Comparison of ENCODE assay signal across 13 mouse cellular contexts in genomic region chr16:78563093-78563971, GRCm38 (mm10). TPM values are rescaled to one million over a fixed set of nuclear protein-coding genes. Genes with fewer than 3 reads are reported as not detected.
A peak's percentile ranks its signal among the peaks of the same experiment; 100 is the strongest.
DNase-seq lines count a peak whose midpoint lies in the region; ATAC-seq and TF ChIP-seq lines count a peak whose summit lies in the region.
"Had no signal": no experiment of that assay in that cellular context is flagged by ENCODE, and none has a peak within 500 bp of the region (broad histone marks: within the 10 kb centered on the region; RNA-seq: fewer than 3 reads in every experiment).

No protein-coding gene starts in this region.

- H3K4me3 ChIP-seq in heart, embryonic 14.5 days (ENCODE audit: control insufficient read depth in 1 of 2, insufficient read depth in 1 of 2, low read depth in 1 of 2, low read length in 2 of 2), result no peak overlapping the region
- H3K4me3 ChIP-seq in liver, adult 2 months (ENCODE audit: insufficient read depth, low read depth, low read length), result no peak overlapping the region
- H3K4me3 ChIP-seq in stomach, postnatal 0 days (ENCODE audit: low read depth, low read length), result no peak overlapping the region
- H3K4me3 ChIP-seq: limb, embryonic 10.5 days had no signal

- intact Hi-C loops in heart, postnatal 25 days (cut with DNase I), result no loop called here

- TF ChIP-seq POLR2A in liver, adult 2 months (IDR thresholded peaks at IDR 0.05; ENCODE audit: extremely low read depth, insufficient read depth, low read length), result no peak

- peaks cover 13% of the 10 kb centered on the region; the same call in 1 of the 2 replicates for H3K79me2 ChIP-seq in liver, adult 2 months (ENCODE audit: control insufficient read depth, insufficient read depth, low read length)

- peak; percentile 64; the same call in 1 of the 2 replicates for ATAC-seq in heart, embryonic 14.5 days (ENCODE audit: insufficient number of reproducible peaks, insufficient read depth, low FRiP score, low read depth)
- no peak for ATAC-seq in stomach, postnatal 0 days (ENCODE audit: low FRiP score, low TSS enrichment)
- ATAC-seq: forebrain, embryonic 16.5 days; hindbrain, postnatal 0 days; Patski had no signal

- H3K4me2 ChIP-seq in heart, embryonic 14.5 days (ENCODE audit: low read length), result peak overlapping the region; percentile 24; the same call in 1 of the 2 replicates
- no peak overlapping the region for H3K4me2 ChIP-seq in stomach, postnatal 0 days (replicated peaks; ENCODE audit: low read depth)

- no peak overlapping the region for H3K9ac ChIP-seq in heart, embryonic 14.5 days (ENCODE audit: low read length)
- no peak overlapping the region for H3K9ac ChIP-seq in liver, adult 2 months (ENCODE audit: low read depth, low read length)
- no peak overlapping the region for H3K9ac ChIP-seq in stomach, postnatal 0 days (ENCODE audit: low read length)

- TF ChIP-seq CTCF in liver, adult 2 months (IDR thresholded peaks at IDR 0.05; ENCODE audit: low read depth, low read length), result no peak
- TF ChIP-seq CTCF in stomach, postnatal 0 days (IDR thresholded peaks at IDR 0.05; ENCODE audit: low read depth), result no peak

- no peaks in the 10 kb centered on the region for H3K36me3 ChIP-seq in heart, embryonic 14.5 days (ENCODE audit: control insufficient read depth, insufficient read depth, low read length)
- H3K36me3 ChIP-seq in liver, adult 2 months (ENCODE audit: control insufficient read depth, insufficient read depth, low read length), result peaks cover 20% of the 10 kb centered on the region
- H3K36me3 ChIP-seq in stomach, postnatal 0 days (ENCODE audit: control insufficient read depth, insufficient read depth, low read length), result no peaks in the 10 kb centered on the region; the same call in 1 of the 2 replicates

- no peaks in the 10 kb centered on the region for H3K27me3 ChIP-seq in heart, embryonic 14.5 days (ENCODE audit: control insufficient read depth, insufficient read depth, low read length)
- no peaks in the 10 kb centered on the region for H3K27me3 ChIP-seq in liver, adult 2 months (ENCODE audit: control insufficient read depth, insufficient read depth, low read length)
- no peaks in the 10 kb centered on the region for H3K27me3 ChIP-seq in stomach, postnatal 0 days (ENCODE audit: control insufficient read depth, insufficient read depth, low read length)
- H3K27me3 ChIP-seq: Patski had no signal

- H3K27ac ChIP-seq in heart, embryonic 14.5 days (replicated peaks in 1 of 2; ENCODE audit: control insufficient read depth in 1 of 2, insufficient read depth in 1 of 2, low read depth in 2 of 2, low read length in 2 of 2), result peak overlapping the region; percentile 38 to 65; a peak in 3 of 4 replicates
- peak overlapping the region; percentile 58 for H3K27ac ChIP-seq in liver, adult 2 months (replicated peaks; ENCODE audit: insufficient read depth, low read depth, low read length)
- 0 out of 2 replicates have a peak overlapping the region, but pooled peaks have one; percentile 8 for H3K27ac ChIP-seq in stomach, postnatal 0 days (replicated peaks)
- H3K27ac ChIP-seq: hindbrain, postnatal 0 days; limb, embryonic 10.5 days had no signal

- DNase-seq in heart, postnatal 25 days (ENCODE audit: low spot score), result no peak
- peak; percentile 53 for DNase-seq in MEL-GATA-1-ER (ENCODE audit: extremely low read depth, low read depth)
- peak; percentile 83 for DNase-seq in liver, adult 2 months (ENCODE audit: extremely low read depth, low read depth, low spot score)
- DNase-seq in stomach, postnatal 0 days (ENCODE audit: low spot score), result no peak
- DNase-seq in embryo, embryonic 9.5 days (ENCODE audit: extremely low spot score), result no peak
- no peak for DNase-seq in frontal cortex, adult 2 months (ENCODE audit: extremely low spot score in 1 of 2, low spot score in 1 of 2)
- DNase-seq in retina, postnatal 1 day, result no peak
- DNase-seq: cerebellum, postnatal 10 days had no signal

- peaks cover 0 to 6% of the 10 kb centered on the region in 2 experiments; a peak in 2 of 4 replicates for H3K4me1 ChIP-seq in heart, embryonic 14.5 days (ENCODE audit: control insufficient read depth in 2 of 2, insufficient read depth in 2 of 2, low read length in 2 of 2)
- no peaks in the 10 kb centered on the region; the same call in 1 of the 2 replicates for H3K4me1 ChIP-seq in liver, adult 2 months (ENCODE audit: control insufficient read depth, insufficient read depth, low read length)
- H3K4me1 ChIP-seq in stomach, postnatal 0 days (replicated peaks; ENCODE audit: control insufficient read depth, insufficient read depth), result no peaks in the 10 kb centered on the region; the same call in 1 of the 2 replicates

- no peaks in the 10 kb centered on the region for H3K9me3 ChIP-seq in heart, embryonic 14.5 days (ENCODE audit: control insufficient read depth, low read length)
- no peaks in the 10 kb centered on the region for H3K9me3 ChIP-seq in stomach, postnatal 0 days (ENCODE audit: control insufficient read depth, low read length)
- H3K9me3 ChIP-seq: limb, embryonic 10.5 days had no signal

- TF ChIP-seq EP300 in stomach, postnatal 0 days (optimal IDR thresholded peaks at IDR 0.05), result no peak

- 62% methylated on average over 15 of the region's 15 CpGs for WGBS in heart, embryonic 14.5 days
- WGBS in liver, adult 2 months, result 61% methylated on average over 15 of the region's 15 CpGs
- 74% methylated on average over 15 of the region's 15 CpGs for WGBS in stomach, postnatal 0 days

RNA-seq across cellular contexts. Expression of gene D16Ertd472e, which starts 13.2 kb away (rescaled TPM):
- 7.1 and 7.2 TPM in 2 replicates for polyA plus RNA-seq in heart, embryonic 14.5 days (2014; fragmentation: Nextera tagmentation; extraction: Ambion mirVana)
- 1 to 10 TPM; 4.2 to 4.9 TPM for total RNA-seq in heart, postnatal 25 days (2021)
- total RNA-seq in liver, adult 2 months (2014; rRNA removed), result 6.1 and 7.6 TPM in 2 replicates
- 3.6 and 3.9 TPM in 2 replicates for polyA plus RNA-seq in liver, adult 2 months (2012; rRNA removed)
- polyA plus RNA-seq in stomach, postnatal 0 days (2015; fragmentation: Nextera tagmentation; extraction: Ambion mirVana), result 8.7 and 9.7 TPM in 2 replicates
- polyA plus RNA-seq in frontal cortex, adult 2 months (2012; rRNA removed), result 5.1 TPM in 2 replicates

Comparison
In these comparisons a context has a peak if more than half of its experiments do, and no peak if none do; other contexts are left out.
1. H3K27ac ChIP-seq: peak in every context shown above with its lines; median percentile 58 in liver, adult 2 months; 52 in heart, embryonic 14.5 days; 8 in stomach, postnatal 0 days.
2. DNase-seq: peak in MEL-GATA-1-ER (single experiment) and liver, adult 2 months (single experiment); none in heart, postnatal 25 days (single experiment), stomach, postnatal 0 days (single experiment), embryo, embryonic 9.5 days (single experiment), frontal cortex, adult 2 months (0 of 2) and retina, postnatal 1 day (single experiment).